Mouse (Mus musculus): ENCODE measurements around the gene Ifit1. TPM values are rescaled to one million over a fixed set of nuclear protein-coding genes. Genes with fewer than 3 reads are reported as not detected.

Gene Ifit1
- total RNA-seq (2023) = 1 to 10 TPM; 3.2 to 3.5 TPM

DNA sequence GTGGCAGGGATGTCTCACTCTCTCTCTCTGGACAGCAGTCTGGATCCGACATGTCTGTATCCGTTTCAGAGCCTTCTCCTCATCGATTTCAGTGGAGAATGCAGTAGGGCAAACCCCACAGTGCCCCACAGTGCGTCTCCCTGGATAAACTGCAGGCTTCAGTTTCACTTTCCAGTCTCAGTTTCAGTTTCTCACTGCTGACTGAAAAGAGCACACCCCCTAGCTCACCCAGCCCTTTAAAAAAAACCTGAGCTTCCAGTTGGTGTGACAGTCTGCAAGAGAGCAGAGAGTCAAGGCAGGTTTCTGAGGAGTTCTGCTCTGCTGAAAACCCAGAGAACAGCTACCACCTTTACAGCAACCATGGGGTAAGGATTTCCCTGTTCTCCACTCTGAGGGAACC is at the start of gene Ifit1, which contains the start of gene Ifit1bl2:
Gene Ifit1, plus strand, starts transcription at position 249 of the 400 bp plus-strand sequence.
Gene Ifit1bl2, minus strand, starts transcription at position 121 of the 400 bp plus-strand sequence.

DNA sequence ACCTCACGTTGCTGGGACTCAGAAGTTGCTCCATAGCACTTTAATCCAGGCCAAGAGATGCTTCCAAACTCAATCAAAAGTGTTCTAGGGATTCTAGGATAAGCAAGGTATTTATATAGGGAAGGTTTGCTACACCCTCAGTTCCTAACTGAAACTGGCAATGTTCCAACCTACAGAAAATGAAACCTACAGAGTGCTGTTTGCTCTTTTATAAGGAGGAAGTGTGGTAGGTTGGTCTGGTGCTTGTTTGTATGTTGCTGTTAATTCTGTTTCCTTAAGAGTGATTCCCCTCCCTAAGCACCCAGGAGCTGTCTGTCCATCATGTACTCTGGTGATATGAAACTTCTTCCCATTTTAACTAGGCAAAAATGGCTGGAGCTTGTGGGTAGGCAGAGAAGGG is 38.8 kb upstream of the Ifit1 start, which contains the start of gene Ifit1bl1:
Gene Ifit1bl1, minus strand, starts transcription at position 69 of the 400 bp plus-strand sequence.

DNA sequence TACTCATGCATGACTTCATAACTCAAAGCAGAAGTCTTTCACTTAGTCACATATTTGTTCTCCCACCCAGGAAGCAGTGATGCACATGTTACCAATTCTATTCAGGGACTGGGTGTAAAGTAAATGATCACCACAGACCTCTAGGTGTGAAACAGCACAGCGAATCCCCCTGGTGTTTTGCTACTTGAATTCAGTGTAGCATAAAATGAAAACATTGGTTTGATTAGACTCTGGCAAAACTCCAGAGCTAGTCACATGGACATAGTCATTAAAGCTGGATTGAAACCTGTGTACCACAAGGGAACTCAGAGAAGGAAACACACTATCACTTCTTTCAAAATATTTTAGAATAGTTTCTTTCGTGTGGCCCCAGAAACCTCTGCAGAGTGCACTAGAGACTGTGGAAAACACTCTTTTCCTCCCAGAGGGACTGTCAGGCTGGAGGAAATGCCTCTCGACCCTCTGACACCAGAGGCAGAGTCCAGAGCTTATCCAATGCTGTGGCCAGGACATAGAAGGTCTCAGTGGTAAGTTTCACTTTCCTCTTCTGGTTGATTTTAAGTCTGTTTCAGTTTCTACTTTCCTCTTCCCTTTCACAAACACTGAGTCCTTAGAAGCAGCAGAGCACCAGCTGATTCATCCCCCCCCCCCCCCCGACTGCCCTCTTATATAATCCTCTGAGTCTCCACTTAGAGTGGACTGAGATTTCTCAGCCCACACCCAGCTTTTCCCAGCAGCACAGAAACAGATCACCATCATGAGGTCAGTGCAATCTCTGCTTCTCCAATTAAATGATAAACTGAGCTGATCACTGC is 33.2 kb upstream of the Ifit1 start, which contains the start of gene Ifit3b:
Gene Ifit3b, plus strand, starts transcription at position 734 of the 815 bp plus-strand sequence.

Other genes starting within 250 kb of the Ifit1 start
- not detected for gene Ch25h, start 165.7 kb upstream of the Ifit1 start, total RNA-seq (2023)
- gene Lipa, start 113.4 kb upstream of the Ifit1 start, total RNA-seq (2023) = 10 to 100 TPM; 58.2 to 68.5 TPM
- gene Ifit2, start 90.2 kb upstream of the Ifit1 start, total RNA-seq (2023) = 1 to 10 TPM; 4.1 to 4.4 TPM
- 1 to 10 TPM; 2.9 to 7.7 TPM for gene Ifit3, start 57.3 kb upstream of the Ifit1 start, total RNA-seq (2023)
- under 1 TPM; 0.62 to 0.95 TPM for gene Ifit1bl1, start 38.9 kb upstream of the Ifit1 start, total RNA-seq (2023)
- 1 to 10 TPM; 1.4 to 2.7 TPM for gene Ifit3b, start 32.9 kb upstream of the Ifit1 start, total RNA-seq (2023)
- gene Ifit1bl2, start 128 bp upstream of the Ifit1 start, total RNA-seq (2023) = 10 to 100 TPM; 15.4 to 18.9 TPM
- gene Slc16a12, start 106.4 kb downstream of the Ifit1 start, total RNA-seq (2023) = not detected
- gene Pank1, start 238.6 kb downstream of the Ifit1 start, total RNA-seq (2023) = 1 to 10 TPM; 2.2 to 2.3 TPM